Comparison of ENCODE assay signal across 8 mouse cellular contexts in genomic region chr4:119195582-119196320, GRCm38 (mm10). TPM values are rescaled to one million over a fixed set of nuclear protein-coding genes. Genes with fewer than 3 reads are reported as not detected.
DNase-seq lines count a peak whose midpoint lies in the region; ATAC-seq lines count a peak whose summit lies in the region.

No protein-coding gene starts in this region.

- peaks cover 3% of the 10 kb centered on the region for H3K36me3 ChIP-seq in neural tube, embryonic 12.5 days

- DNase-seq in cerebellum, adult 9-10 months, result peak; percentile 46
- DNase-seq in cerebellum, postnatal 14 days, result no peak
- peak; percentile 14 for DNase-seq in thymus, postnatal 14 days
- DNase-seq in thymus, postnatal 10 days (ENCODE audit: low spot score in 2 of 2), result no peak
- peak; percentile 17 for DNase-seq in kidney, postnatal 10 days
- no peak for DNase-seq in adrenal gland, postnatal 4 days (ENCODE audit: low spot score in 2 of 2)
- DNase-seq in frontal cortex, postnatal 25 days (ENCODE audit: low spot score in 2 of 2), result no peak

- peaks cover 19% of the 10 kb centered on the region for H3K4me1 ChIP-seq in neural tube, embryonic 12.5 days

- H3K4me3 ChIP-seq in neural tube, embryonic 12.5 days, result peak overlapping the region; percentile 70

- ATAC-seq in neural tube, embryonic 12.5 days (ENCODE audit: low FRiP score, low read depth), result 0 out of 2 replicates have a peak, but pooled peaks have one; percentile 1

- H3K27ac ChIP-seq in neural tube, embryonic 12.5 days, result peak overlapping the region; percentile 21

- peak overlapping the region; percentile 76 for H3K4me2 ChIP-seq in neural tube, embryonic 12.5 days (replicated peaks)

- H3K9ac ChIP-seq in neural tube, embryonic 12.5 days, result peak overlapping the region; percentile 68

- no peaks in the 10 kb centered on the region for H3K9me3 ChIP-seq in neural tube, embryonic 12.5 days

- no peaks in the 10 kb centered on the region for H3K27me3 ChIP-seq in neural tube, embryonic 12.5 days (replicated peaks)

- WGBS in neural tube, embryonic 12.5 days, result 7% methylated on average over 18 of the region's 18 CpGs

RNA-seq across cellular contexts. Expression of gene Svbp, which starts 0.6 kb away (rescaled TPM):
- 185 and 200 TPM in 2 replicates for polyA plus RNA-seq in neural tube, embryonic 12.5 days (2016; fragmentation: Nextera tagmentation; extraction: Ambion mirVana)
- total RNA-seq in adrenal gland, postnatal 4 days (2021), result 10 to 100 TPM; 33.9 to 38.3 TPM

RNA-seq across cellular contexts. Expression of gene Ermap, which starts 5.9 kb away (rescaled TPM):
- polyA plus RNA-seq in neural tube, embryonic 12.5 days (2016; fragmentation: Nextera tagmentation; extraction: Ambion mirVana), result 4.2 and 5.7 TPM in 2 replicates
- total RNA-seq in adrenal gland, postnatal 4 days (2021), result 10 to 100 TPM in 1 of 2 experiments, 1 to 10 TPM in 1; 6.9 to 13.1 TPM

RNA-seq across cellular contexts. Expression of gene Zfp691, which starts 21.8 kb away (rescaled TPM):
- polyA plus RNA-seq in neural tube, embryonic 12.5 days (2016; fragmentation: Nextera tagmentation; extraction: Ambion mirVana), result 7.2 and 9.3 TPM in 2 replicates
- total RNA-seq in adrenal gland, postnatal 4 days (2021), result 10 to 100 TPM; 12.2 to 16.2 TPM

RNA-seq across cellular contexts. Expression of gene Tmem269, which starts 22.3 kb away (rescaled TPM):
- 0.26 and 0.28 TPM in 2 replicates for polyA plus RNA-seq in neural tube, embryonic 12.5 days (2016; fragmentation: Nextera tagmentation; extraction: Ambion mirVana)
- total RNA-seq in adrenal gland, postnatal 4 days (2021), result not detected

RNA-seq across cellular contexts. Expression of gene AU022252, which starts 36.8 kb away (rescaled TPM):
- 39.8 and 40.9 TPM in 2 replicates for polyA plus RNA-seq in neural tube, embryonic 12.5 days (2016; fragmentation: Nextera tagmentation; extraction: Ambion mirVana)
- total RNA-seq in adrenal gland, postnatal 4 days (2021), result 10 to 100 TPM; 20.8 to 26.1 TPM

Comparison
In these comparisons a context has a peak if more than half of its experiments do, and no peak if none do; other contexts are left out.
1. DNase-seq: peak in cerebellum, adult 9-10 months (single experiment), thymus, postnatal 14 days (single experiment) and kidney, postnatal 10 days (single experiment); none in cerebellum, postnatal 14 days (0 of 2), thymus, postnatal 10 days (0 of 2), adrenal gland, postnatal 4 days (0 of 2) and frontal cortex, postnatal 25 days (0 of 2).